Mouse (Mus musculus) lung, adult 10 weeks (tissue): ENCODE results near the gene Bmpr2. TPM values are rescaled to one million over a fixed set of nuclear protein-coding genes. Genes with fewer than 3 reads are reported as not detected.

Source experiments
- polyA plus RNA-seq: library from polyadenylated mRNA; stranded (reverse); fragments of 350-450 nt; fragmentation: Illumina TruSeq; extraction: RNeasy Lipid Tissue Mini Kit (QIAGEN cat#74804); gene quantifications from one replicate; pipeline ENCODE4 v1.2.3, GENCODE M21; 2014; ENCODE audit warnings: low read depth, low replicate concordance; ENCODE audit not compliant: insufficient read depth

Gene Bmpr2
- polyA plus RNA-seq, result 40.7 TPM

GRCm38 (mm10) chr1:59763164-59763768, at the start of gene Bmpr2:
Gene Bmpr2 (plus strand): TSS chr1:59763400.

GRCm38 (mm10) chr1:59912413-59913157, 149.4 kb downstream of the Bmpr2 start, which contains the start of gene Fam117b:
Gene Fam117b (plus strand): TSS chr1:59913006.

Other genes with a start within 250 kb of the Bmpr2 start
- 4.8 TPM for gene Gm973, start 247.1 kb upstream of the Bmpr2 start, polyA plus RNA-seq
- 135 TPM for gene Sumo1, start 92.6 kb upstream of the Bmpr2 start, polyA plus RNA-seq
- 32.2 TPM for gene Nop58, start 78.4 kb upstream of the Bmpr2 start, polyA plus RNA-seq
- gene Fam117b, start 149.6 kb downstream of the Bmpr2 start, polyA plus RNA-seq, result 14.1 TPM